Mouse (Mus musculus) embryonic stem cell, embryonic (primary cell): ENCODE measurements around the gene Snx9.

Source experiments
- CTCF ChIA-PET, 4 experiments: fragments of 300-600 bp in 2 of 4; fragments of 350-600 bp in 2 of 4; sonication (Branson Sonifier 250); formaldehyde crosslinking; loops; one replicate each; lab custom pipeline; 2022; ENCODE audit warnings: inconsistent platforms in 2 of 4; lab: Charles Lee
- POLR2A ChIA-PET, 4 experiments: fragments of 300-600 bp in 2 of 4; fragments of 350-600 bp in 2 of 4; sonication (Branson Sonifier 250); formaldehyde crosslinking; loops; one replicate each; lab custom pipeline; 2022; ENCODE audit warnings: antibody characterized with exemption in 4 of 4, inconsistent platforms in 1 of 4; lab: Charles Lee

Snx9 gene

DNA sequence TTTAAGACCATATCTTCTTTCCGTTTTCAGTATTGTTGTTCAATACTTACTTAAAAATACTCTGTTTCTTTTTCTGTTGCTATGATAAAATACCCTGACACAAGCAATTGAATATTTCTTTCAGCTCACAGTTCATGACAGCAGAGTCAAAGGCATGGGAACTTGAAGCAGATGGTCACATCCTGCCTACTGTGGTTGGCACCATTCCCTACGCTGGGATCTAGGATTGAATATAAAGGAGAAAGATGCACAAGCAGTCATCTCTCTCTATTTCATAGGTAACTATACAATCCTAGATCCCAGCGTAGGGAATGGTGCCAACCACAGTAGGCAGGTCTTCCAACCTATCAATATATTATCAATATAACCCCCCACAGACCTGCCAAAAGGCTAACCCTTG, 9.3 kb downstream of the Snx9 start:
- ChIA-PET CTCF (no interaction called here), POLR2A (interaction anchor here in 2 of 4 experiments (0.7 to 2.7 kb wide), 4 partner anchors 12 to 190 kb away, joined by 3 to 18 read pairs (median 3); no protein-coding TSS in a partner anchor)

DNA sequence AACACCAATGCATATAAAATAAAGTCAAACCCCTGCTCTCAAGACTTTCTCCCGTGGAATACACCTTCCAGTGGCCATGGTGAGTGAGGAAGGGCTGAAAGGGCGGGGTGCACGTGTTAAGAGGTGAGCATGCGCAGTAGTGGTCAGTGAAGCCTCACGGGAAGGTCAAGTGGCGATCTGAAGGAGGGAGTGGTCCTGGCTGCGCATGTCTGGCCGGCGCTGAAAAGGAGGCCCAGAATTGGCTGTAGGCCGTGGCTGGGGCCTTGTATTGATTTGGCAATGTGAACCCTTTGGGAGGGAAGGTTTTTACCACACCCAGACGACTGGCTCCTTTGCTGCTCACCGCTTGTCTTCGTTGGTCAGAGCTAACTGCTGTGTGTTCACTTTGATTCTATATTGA, 12.8 kb downstream of the Snx9 start:
- POLR2A ChIA-PET = interaction anchor here in 3 of 4 experiments (0.6 to 1.9 kb wide), 14 partner anchors 8 to 206 kb away, joined by 3 to 25 read pairs (median 4); partner anchors contain the start of genes Snx9 (in 1 of the 3) and Synj2 (in 1 of the 3)
- CTCF ChIA-PET = interaction anchor here in 3 of 4 experiments (1.0 to 1.5 kb wide), 4 partner anchors 33 to 413 kb away, joined by 3 read pairs; no protein-coding TSS in a partner anchor

DNA sequence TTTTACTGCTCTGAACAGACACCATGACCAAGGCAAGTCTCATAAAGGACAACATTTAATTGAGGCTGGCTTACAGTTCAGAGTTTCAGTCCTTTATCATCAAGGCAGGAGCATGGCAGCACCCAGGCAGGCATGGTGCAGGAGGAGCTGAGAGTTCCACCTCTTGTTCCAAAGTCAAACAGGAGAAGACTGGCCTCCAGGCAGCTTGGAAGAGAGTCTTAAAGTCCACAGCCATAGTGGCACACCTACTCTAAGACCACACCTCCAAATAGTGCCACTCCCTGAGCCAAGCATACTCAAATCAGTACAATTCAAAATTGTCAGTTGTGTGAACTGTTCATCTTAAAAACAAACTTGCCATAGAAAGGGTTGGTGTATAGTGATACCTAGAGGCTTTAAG, 14.4 kb downstream of the Snx9 start:
- ChIA-PET POLR2A (interaction anchor here in 2 of 4 experiments (1.0 to 1.6 kb wide), 5 partner anchors 10 to 35 kb away, joined by 3 to 5 read pairs (median 3); no protein-coding TSS in a partner anchor), CTCF (interaction anchor here in 1 of 4 experiments (1.5 kb wide), 1 partner anchor 60 kb away, joined by 3 read pairs; no protein-coding TSS in a partner anchor)

DNA sequence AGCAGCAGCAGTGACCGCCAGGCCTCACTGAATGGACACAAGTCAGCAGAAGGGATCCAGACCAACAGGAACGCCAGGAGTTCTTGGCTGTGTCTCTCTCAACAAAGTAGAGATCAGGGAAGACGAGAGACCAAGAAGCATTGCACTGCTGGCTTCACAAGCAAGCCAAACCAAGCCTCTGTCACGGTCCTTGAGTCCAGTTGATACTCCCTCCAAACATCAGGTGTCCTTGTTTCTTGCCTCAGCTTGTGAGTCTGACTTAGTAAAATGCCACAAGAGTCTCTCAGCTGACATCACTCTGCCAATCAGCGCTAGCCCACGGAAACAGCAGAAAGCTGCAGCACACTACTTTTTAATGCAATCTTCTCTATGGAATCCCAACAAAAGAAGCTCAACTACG, 15.3 kb downstream of the Snx9 start:
- ChIA-PET POLR2A (interaction anchor here in 3 of 4 experiments (0.7 to 3.0 kb wide), 11 partner anchors 8 to 223 kb away, joined by 3 to 22 read pairs (median 3); partner anchors contain the start of genes Gtf2h5 (in 1 of the 3), Serac1 (in 1 of the 3) and Snx9 (in 1 of the 3)), CTCF (interaction anchor here in 1 of 4 experiments (0.6 to 1.8 kb wide), 2 partner anchors 34 to 477 kb away, joined by 3 to 5 read pairs; no protein-coding TSS in a partner anchor)

DNA sequence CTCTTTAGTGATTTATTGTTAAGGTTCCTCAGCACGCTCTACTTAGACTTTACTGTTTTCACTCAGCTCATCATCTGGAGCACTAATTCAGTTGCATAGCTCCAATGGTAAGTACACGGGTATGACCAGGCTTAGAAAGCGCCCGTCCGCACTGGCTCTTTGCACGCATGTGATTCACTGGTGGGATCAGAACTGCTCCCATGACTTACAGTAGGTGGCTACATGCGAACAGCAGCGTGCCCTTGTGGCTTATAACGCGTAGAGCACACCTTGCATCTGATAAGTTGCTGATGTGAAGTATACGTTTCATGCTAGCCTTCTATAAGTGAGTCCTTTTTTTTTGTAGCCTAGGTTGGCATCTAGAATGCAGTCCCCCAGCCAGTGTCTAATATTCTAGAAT, 16.1 kb downstream of the Snx9 start:
- CTCF ChIA-PET = interaction anchor here in 2 of 4 experiments (0.5 to 1.8 kb wide), 3 partner anchors 33 to 476 kb away, joined by 3 to 5 read pairs (median 3); no protein-coding TSS in a partner anchor

DNA sequence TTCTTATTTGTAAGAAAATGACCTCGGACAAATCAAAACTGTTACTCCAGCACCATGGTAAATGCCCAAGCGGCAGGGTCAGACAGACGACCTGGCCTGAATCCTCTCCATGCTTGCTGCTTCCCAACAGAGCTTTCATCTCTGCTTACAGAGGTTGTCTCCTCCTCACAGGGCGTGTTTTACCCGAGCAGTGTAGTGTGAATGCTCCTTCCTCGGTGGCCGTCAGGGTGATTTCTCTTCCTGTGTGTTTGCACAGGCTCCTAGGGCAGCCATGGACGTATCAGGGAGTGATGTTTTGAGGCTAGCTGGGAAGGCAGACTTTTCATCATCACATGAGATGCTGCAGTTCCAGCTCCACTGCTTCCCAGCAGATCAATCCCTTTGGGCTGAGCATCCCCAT, 17.1 kb downstream of the Snx9 start:
- ChIA-PET CTCF (interaction anchor here in 2 of 4 experiments (0.7 to 1.8 kb wide), 3 partner anchors 32 to 63 kb away, joined by 3 to 5 read pairs (median 4); no protein-coding TSS in a partner anchor), POLR2A (interaction anchor here in 2 of 4 experiments (1.1 to 3.0 kb wide), 8 partner anchors 10 to 36 kb away, joined by 3 to 22 read pairs (median 6); no protein-coding TSS in a partner anchor)

More for the DNA sequence above, 16.1 kb downstream of the Snx9 start:
- POLR2A ChIA-PET = interaction anchor here in 3 of 4 experiments (0.7 to 3.0 kb wide), 10 partner anchors 9 to 222 kb away, joined by 3 to 22 read pairs (median 4); partner anchors contain the start of genes Gtf2h5 (in 1 of the 3), Serac1 (in 1 of the 3) and Snx9 (in 1 of the 3)

DNA sequence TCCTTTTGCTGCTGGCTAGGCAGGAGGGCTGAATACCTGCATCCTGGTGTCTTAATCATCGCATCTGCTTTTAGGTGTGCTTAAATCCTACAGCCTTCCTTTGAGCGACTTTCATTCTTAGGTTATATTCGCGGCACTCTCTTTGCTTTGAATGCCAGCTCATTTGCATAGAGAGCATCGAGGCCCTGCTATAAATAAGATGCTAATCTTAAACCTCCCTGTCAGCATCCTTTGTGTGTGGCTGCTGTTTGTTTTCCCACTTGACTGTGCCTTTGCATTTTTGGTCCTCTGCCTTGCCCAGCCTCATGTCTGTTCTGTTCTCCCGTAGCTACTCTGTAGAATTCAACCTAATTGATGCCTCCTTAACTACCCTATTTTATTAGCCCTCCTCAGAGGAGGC, 21.2 kb downstream of the Snx9 start:
- ChIA-PET POLR2A (interaction anchor here in 2 of 4 experiments (1.4 to 1.8 kb wide), 5 partner anchors 8 to 34 kb away, joined by 3 to 5 read pairs (median 3); no protein-coding TSS in a partner anchor), CTCF (interaction anchor here in 1 of 4 experiments (0.7 kb wide), 1 partner anchor 459 kb away, joined by 4 read pairs; no protein-coding TSS in a partner anchor)

DNA sequence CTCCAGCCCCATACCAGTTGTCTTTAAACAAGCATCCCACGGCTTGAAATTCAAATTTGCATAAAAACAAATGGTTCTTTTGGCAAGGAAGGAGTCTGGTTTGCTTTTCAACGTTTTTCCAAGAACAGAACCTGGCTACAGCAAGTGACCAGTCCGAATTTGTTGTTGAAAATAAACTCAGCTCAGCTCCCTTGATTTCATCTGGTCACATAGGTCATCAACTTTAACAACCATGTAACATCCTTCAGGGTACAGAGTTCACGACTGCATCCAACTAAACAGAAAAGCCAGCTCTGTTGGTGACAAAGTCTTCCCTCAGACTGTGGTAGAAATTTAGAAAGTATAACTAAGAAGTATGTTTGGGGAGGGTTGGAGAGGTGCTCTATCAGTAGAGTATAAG, 21.7 kb downstream of the Snx9 start:
- POLR2A ChIA-PET = interaction anchor here in 2 of 4 experiments (1.0 to 1.8 kb wide), 6 partner anchors 9 to 33 kb away, joined by 3 to 5 read pairs (median 3); no protein-coding TSS in a partner anchor
- CTCF ChIA-PET = interaction anchor here in 1 of 4 experiments (0.7 kb wide), 1 partner anchor 460 kb away, joined by 4 read pairs; no protein-coding TSS in a partner anchor

DNA sequence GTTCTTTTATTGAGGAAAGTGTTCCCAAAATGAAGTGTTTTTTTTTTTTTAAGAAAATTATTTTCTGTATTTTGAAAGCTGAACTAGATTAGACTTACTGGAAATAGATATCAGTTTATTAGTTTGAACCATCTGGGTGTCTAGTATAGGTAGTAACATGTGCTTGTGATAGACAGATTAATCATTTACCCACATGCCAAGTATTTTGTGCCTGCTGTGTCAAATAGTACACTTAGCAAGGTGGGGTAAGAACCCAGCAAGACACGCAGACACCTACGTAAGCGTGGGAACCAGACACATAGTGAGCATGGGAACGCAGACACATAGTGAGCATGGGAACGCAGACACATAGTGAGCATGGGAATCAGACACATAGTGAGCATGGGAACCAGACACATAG, 22.6 kb downstream of the Snx9 start:
- ChIA-PET CTCF (no interaction called here), POLR2A (interaction anchor here in 2 of 4 experiments (0.7 to 1.7 kb wide), 5 partner anchors 8 to 32 kb away, joined by 3 to 5 read pairs (median 3); no protein-coding TSS in a partner anchor)

DNA sequence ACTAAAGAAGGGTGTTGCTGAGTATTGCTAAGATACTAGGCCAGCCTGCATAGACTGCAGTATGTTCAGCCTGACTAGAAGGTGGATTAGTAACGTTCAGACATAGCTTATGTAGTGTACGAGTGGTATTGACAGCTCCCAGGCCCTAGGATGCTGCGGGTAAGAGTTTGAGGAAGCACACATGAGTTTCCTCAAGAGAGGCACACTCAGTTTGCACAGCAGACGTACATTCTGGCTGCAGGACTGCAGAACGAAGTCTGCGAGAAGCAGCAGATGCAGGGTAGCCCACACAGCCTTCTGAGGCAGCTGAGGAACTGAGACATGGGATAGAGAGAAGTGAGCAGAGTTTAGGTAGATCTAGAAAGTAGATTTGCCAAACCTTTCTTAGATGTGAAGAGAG, 26.3 kb downstream of the Snx9 start:
- CTCF ChIA-PET = no interaction called here

DNA sequence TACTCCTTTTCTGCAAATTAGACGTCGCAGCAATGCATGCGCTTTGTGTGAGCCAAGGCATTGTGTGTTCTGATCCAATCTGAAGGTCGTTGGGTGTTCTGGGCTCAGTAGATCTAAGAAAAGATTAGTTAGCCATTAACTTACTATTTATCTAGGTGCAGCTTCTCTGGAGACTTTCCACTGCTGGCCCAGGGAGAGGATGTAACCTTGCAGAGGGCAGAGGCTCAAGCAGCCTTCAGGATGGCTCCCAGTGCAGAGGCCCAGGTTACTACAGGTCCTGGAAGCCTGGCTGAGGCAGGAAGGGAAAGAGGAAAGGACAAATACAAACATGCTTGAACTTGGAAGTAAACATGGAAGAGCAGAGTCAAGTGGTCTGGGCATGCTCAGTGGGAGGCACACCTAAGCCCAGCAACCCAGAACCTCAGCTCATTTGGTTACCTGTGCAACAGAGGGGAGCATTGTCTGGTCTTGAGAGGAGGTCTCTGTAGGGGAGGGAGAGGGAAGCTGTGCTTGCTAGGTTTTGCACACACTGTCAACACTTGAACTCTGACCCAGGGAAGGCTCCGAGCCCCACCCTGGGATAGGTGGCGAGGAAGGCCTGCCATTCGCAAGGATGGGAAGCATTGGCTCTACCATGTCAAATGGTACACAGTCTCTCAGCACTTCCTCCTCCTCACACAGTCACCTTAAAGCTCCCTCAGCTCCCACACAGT, 27.3 kb downstream of the Snx9 start:
- CTCF ChIA-PET = interaction anchor here in 2 of 4 experiments (1.1 to 1.4 kb wide), 2 partner anchors 19 to 22 kb away, joined by 3 to 4 read pairs; no protein-coding TSS in a partner anchor
- POLR2A ChIA-PET = interaction anchor here in 2 of 4 experiments (0.6 to 3.2 kb wide), 11 partner anchors 9 to 145 kb away, joined by 3 to 11 read pairs (median 4); no protein-coding TSS in a partner anchor

More for the DNA sequence above, 26.3 kb downstream of the Snx9 start:
- POLR2A ChIA-PET = interaction anchor here in 2 of 4 experiments (0.6 to 3.2 kb wide), 6 partner anchors 8 to 146 kb away, joined by 3 to 11 read pairs (median 4); no protein-coding TSS in a partner anchor

DNA sequence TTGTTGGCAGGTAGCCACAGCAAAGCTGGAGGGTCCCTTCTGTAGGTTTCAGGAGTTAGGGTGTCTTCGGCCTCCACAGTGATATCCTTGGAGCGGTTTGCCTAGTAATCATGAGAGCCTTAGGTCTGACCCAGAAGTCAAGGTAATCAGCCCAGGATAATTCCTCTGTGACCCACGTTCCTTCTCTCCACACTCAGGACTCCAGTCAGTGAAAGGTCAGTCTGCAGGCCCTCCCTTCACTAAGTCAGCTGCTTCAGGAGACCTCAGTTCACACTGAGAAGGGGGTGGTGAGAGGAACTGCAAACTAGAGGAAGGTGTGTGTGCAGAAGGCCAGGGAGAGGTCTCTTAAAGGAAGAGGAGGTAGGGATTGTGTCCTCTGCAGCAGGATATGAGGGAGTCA, 28.3 kb downstream of the Snx9 start:
- CTCF ChIA-PET = interaction anchor here in 2 of 4 experiments (1.1 to 1.4 kb wide), 2 partner anchors 18 to 21 kb away, joined by 3 to 4 read pairs; no protein-coding TSS in a partner anchor
- POLR2A ChIA-PET = interaction anchor here in 2 of 4 experiments (0.8 to 3.2 kb wide), 8 partner anchors 10 to 53 kb away, joined by 3 to 11 read pairs (median 4); no protein-coding TSS in a partner anchor

DNA sequence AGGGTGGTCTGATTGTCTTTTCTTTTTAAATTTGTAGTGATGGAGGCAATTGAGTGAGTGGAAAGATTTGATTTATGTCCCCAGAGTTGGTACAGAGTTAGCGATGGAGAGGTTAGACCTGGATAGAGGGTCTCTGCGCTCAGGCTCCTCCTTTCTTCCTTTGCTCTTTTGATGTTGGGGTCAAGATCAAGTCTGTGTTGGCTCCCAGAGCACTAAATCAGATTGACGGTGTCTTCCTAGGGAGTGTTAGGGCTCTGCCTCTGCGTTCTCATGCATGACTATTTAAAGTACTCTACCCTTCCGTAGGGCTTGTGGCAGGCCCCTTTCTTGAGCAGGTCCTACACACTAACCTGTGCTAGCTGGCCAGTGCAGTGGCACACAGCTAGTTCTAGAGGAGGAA, 28.9 kb downstream of the Snx9 start:
- ChIA-PET CTCF (no interaction called here), POLR2A (interaction anchor here in 2 of 4 experiments (1.4 to 5.0 kb wide), 4 partner anchors 11 to 50 kb away, joined by 3 to 18 read pairs (median 8); no protein-coding TSS in a partner anchor)

DNA sequence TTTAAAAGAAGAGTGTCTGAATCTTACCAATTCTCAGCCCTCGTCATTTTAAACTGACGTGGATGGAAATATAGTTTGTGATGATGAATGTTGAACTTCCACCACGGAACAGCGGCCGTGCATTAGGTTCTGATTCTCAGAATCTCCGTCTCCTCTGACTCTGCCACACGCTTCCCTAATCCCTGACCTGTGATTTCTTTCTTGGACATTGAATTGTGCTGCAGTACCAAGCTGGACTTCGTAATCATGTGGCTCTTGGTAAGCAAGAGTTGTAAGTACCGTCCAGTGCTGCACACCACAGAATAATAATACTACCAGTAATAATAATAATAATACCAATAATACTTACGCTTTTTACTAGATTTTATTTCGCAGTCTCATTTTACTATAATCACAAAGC, 29.6 kb downstream of the Snx9 start:
- CTCF ChIA-PET = interaction anchor here in 2 of 4 experiments (0.6 to 1.1 kb wide), 2 partner anchors 103 to 117 kb away, joined by 3 to 4 read pairs; no protein-coding TSS in a partner anchor
- POLR2A ChIA-PET = interaction anchor here in 2 of 4 experiments (1.2 to 5.0 kb wide), 10 partner anchors 8 to 69 kb away, joined by 3 to 18 read pairs (median 6); no protein-coding TSS in a partner anchor

DNA sequence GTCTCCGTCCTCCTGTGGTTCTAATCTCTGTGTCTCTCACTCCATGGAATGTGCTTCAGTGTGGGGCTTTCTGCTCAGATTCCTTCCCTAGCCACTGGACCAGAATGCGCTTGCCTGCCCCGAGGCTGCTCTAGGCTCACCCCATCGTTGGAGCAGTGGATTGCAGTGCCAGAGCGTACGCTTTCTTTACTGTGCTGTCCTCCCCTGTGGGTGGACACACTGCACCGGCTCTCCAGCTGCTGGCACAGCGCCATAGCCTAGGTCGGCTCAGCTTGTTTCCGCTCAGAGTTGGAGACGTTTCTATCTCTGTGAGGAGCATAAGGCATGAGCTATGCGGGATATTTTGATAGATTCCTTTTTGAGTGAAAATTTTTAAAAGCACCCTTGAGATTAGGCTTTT, 31.4 kb downstream of the Snx9 start:
- ChIA-PET CTCF (interaction anchor here in 1 of 4 experiments (2.1 kb wide), 1 partner anchor 18 kb away, joined by 14 read pairs; no protein-coding TSS in a partner anchor), POLR2A (interaction anchor here in 3 of 4 experiments (0.8 to 5.0 kb wide), 16 partner anchors 13 to 71 kb away, joined by 3 to 18 read pairs (median 4); no protein-coding TSS in a partner anchor)

DNA sequence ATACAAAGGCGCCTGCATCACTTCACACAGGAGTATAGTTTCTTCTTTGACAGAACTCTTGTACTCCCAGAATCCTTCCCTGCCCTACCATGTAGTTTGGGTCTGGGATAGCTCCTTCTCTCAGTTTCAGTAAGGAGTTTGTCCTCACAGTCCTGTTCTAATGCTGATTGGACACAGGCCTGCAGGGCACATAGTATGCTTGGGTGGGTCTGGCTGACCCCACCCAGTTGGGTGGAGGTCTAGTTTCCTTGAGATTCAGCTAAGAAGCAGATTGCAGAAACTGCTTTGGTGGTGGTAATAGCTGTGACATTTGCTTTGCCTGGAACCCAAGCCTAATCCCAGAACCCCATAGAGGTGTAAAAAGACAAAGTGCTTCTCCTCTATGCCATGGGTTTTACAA, 33.4 kb downstream of the Snx9 start:
- POLR2A ChIA-PET = interaction anchor here in 3 of 4 experiments (0.5 to 5.0 kb wide), 16 partner anchors 12 to 1316 kb away, joined by 3 to 33 read pairs (median 4); partner anchors contain the start of gene Snx9 (in 1 of the 3)
- CTCF ChIA-PET = interaction anchor here in 3 of 4 experiments (0.7 to 1.5 kb wide), 6 partner anchors 12 to 78 kb away, joined by 3 to 5 read pairs (median 4); no protein-coding TSS in a partner anchor

DNA sequence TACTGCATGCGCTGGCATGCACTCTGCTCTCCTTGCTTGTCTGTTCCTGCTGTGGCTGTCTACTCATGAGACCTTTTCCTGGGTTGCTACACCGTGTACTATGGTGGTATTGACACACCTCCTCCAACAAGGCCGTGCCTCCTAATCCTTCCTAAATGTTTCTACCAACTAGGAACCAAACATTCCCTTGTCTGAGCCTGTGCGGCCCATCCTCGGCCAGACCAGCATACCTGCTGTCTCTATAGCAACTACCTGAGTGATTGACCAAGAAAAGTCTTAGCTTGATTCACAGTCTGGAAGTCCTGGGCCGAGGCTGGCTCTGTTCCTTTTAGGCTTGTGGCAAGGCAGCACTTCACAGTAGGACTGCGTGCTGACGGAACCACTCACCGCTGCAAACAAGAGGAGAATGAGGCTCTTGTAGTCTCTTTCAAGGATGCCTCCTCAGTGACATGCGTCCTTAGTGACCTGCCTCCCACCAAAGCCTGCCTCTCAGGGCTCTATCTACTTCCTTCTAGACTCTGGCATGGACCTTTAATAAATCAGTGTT, 36.6 kb downstream of the Snx9 start:
- ChIA-PET CTCF (interaction anchor here in 2 of 4 experiments (0.9 to 2.0 kb wide), 4 partner anchors 8 to 13 kb away, joined by 3 to 9 read pairs (median 3); no protein-coding TSS in a partner anchor), POLR2A (interaction anchor here in 2 of 4 experiments (1.0 to 3.8 kb wide), 4 partner anchors 9 to 18 kb away, joined by 3 to 33 read pairs (median 18); no protein-coding TSS in a partner anchor)
